Mouse (Mus musculus) lung, embryonic 16.5 days (tissue): Measurements from ENCODE around the gene Klhl32. TPM values are rescaled to one million over a fixed set of nuclear protein-coding genes. Genes with fewer than 3 reads are reported as not detected.

ENCODE experiments used
- polyA plus RNA-seq: library from polyadenylated mRNA; unstranded; fragments of >200 nt; fragmentation: Nextera tagmentation; extraction: Ambion mirVana; gene quantifications from 2 replicates; pipeline ENCODE4 v1.2.1, GENCODE M21; 2015

Gene Klhl32
- polyA plus RNA-seq, 1 experiment from 2014 or later, result 1.6 TPM

Other genes starting within 250 kb of the Klhl32 start
- gene Ndufaf4, start 47.0 kb upstream of the Klhl32 start, polyA plus RNA-seq, result 30.7 and 33.8 TPM in 2 replicates
- 0.73 and 1.2 TPM in 2 replicates for gene Gpr63, start 115.3 kb upstream of the Klhl32 start, polyA plus RNA-seq